Mouse (Mus musculus) testis, adult 2 months (tissue): ENCODE data around the gene H13.

Experiments
- CTCF ChIP-seq: fragments of 200-500 bp; IDR thresholded peaks from 2 replicates; pipeline ENCODE4 v1.5.1; 2012; ENCODE audit warnings: low read depth, mild to moderate bottlenecking, inconsistent platforms, low read length, moderate library complexity; ENCODE audit not compliant: control insufficient read depth, insufficient read depth, insufficient replicate concordance
- POLR2A ChIP-seq: fragments of 200-500 bp; IDR thresholded peaks from 2 replicates; pipeline ENCODE4 v1.6.1; 2012; ENCODE audit warnings: low read depth, mild to moderate bottlenecking, inconsistent platforms, low read length, moderate library complexity; ENCODE audit not compliant: control insufficient read depth

DNA sequence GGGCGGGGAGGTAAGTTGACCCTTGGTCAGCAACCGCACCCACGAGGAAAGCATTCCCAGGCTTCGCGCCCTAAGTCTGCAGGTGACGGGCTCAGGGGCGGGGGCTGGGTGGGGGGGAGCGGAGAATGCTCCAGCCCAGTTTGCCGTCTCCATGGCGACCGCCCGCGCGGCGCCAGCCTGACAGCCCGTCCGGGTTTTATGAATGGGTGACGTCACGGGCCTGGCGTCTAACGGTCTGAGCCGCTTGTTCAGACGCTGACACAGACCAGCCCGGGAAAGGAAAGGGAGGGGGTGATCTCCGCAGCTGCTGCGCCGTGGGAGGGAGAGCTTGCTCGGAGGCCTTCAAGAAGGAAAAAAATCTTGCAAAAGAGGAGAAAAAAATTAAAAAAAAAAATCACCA is 65.7 kb downstream of the H13 start:
- TF ChIP-seq POLR2A = no peak
- no peak for TF ChIP-seq CTCF
